Mouse (Mus musculus): ENCODE data around the gene Usp12. TPM values are rescaled to one million over a fixed set of nuclear protein-coding genes. Genes with fewer than 3 reads are reported as not detected.

The Usp12 gene
- polyA plus RNA-seq (2014; fragmentation: Nextera tagmentation; extraction: Ambion mirVana), result 14.0 and 14.2 TPM in 2 replicates

DNA sequence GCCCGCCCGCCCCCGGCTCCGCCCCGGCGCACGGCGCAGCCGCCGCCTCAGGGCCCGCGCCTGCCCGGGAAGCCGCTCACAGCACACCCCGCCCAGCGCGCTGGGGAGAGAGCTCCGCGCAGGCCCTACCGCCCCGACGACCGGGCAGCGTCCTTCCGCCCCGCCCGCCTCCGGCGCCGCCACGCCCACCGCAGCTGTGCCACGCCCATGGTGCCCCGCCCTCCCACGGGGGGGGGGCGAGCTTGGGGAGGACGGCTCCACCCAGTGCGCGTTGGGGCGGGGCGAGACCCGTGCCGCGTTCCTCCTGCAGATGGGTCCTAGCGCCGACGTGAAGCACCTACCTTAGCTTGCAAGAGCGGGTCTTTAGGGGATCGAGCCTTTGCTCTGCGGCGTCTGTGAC, at the start of gene Usp12:
Usp12 (minus strand) TSS at position 154 of the 400 bp plus-strand sequence.
- H3K4me2 ChIP-seq (ENCODE audit: low read depth, low read length), result peak within 1 kb of the TSS; percentile 88
- no peaks in the 10 kb centered on the region for H3K27me3 ChIP-seq (replicated peaks; ENCODE audit: control insufficient read depth, insufficient read depth, low read length)
- peak within 1 kb of the TSS; percentile 87 for H3K27ac ChIP-seq (replicated peaks; ENCODE audit: low read depth, low read length)
- WGBS, result 0% methylated on average over 18 of the region's 51 CpGs
- peak within 1 kb of the TSS; percentile 90 for H3K9ac ChIP-seq (ENCODE audit: low read depth, low read length)
- H3K4me1 ChIP-seq (ENCODE audit: control insufficient read depth, insufficient read depth, low read length), result peaks cover 26% of the 10 kb centered on the region
- DNase-seq (ENCODE audit: low spot score) (peak; percentile 98), ATAC-seq (ENCODE audit: low read depth) (peak; percentile 98)
- H3K36me3 ChIP-seq (ENCODE audit: control insufficient read depth, insufficient read depth, low read length), result no peaks in the 10 kb centered on the region
- no peaks in the 10 kb centered on the region for H3K9me3 ChIP-seq (ENCODE audit: control insufficient read depth, low read length)
- H3K4me3 ChIP-seq (ENCODE audit: low read depth, low read length), result peak within 1 kb of the TSS; percentile 98

DNA sequence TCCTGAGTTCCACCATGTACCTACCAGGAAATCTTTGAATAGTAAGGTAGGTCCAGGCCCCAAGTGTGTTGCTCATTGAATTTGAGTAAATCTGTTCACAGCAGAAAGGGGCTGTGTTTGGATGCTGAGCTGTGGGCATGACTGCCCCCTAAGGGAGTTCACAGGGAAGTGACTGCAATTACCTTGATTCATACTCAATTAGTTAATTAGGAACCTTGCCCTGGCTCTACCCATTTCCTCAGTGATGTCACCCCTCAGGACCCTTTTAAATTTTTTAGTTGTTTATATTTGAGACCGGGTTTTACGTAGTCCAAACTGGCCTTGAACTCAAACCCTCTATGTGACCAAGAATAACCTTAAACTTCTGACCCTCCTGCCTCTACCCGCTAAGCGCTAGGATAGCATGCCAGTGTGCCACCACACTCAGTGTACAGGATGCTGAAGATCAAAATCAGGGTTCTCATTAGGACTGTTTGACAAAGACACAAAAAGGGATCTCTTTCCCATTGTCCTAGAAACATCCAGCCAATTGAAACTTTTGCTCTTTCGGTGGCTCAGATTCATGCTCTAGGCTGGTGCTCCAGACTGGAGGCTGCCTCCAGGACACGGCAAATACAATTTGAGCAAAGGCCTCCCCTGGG, 49.6 kb upstream of the Usp12 start:
- no peaks in the 10 kb centered on the region for H3K27me3 ChIP-seq (replicated peaks; ENCODE audit: control insufficient read depth, insufficient read depth, low read length)
- no peaks in the 10 kb centered on the region for H3K9me3 ChIP-seq (ENCODE audit: control insufficient read depth, low read length)
- H3K9ac ChIP-seq (ENCODE audit: low read depth, low read length), result peak overlapping the region; percentile 74
- ATAC-seq (ENCODE audit: low read depth), result peak; percentile 11; the same call in 1 of the 2 replicates
- peaks cover 7% of the 10 kb centered on the region for H3K4me1 ChIP-seq (ENCODE audit: control insufficient read depth, insufficient read depth, low read length)
- H3K36me3 ChIP-seq (ENCODE audit: control insufficient read depth, insufficient read depth, low read length), result no peaks in the 10 kb centered on the region
- H3K4me3 ChIP-seq (ENCODE audit: low read depth, low read length), result peak overlapping the region; percentile 66
- WGBS, result 8% methylated on average over 6 of the region's 6 CpGs
- 0 out of 2 replicates have a peak overlapping the region, but pooled peaks have one; percentile 36 for H3K27ac ChIP-seq (replicated peaks; ENCODE audit: low read depth, low read length)
- peak; percentile 24 for DNase-seq (ENCODE audit: low spot score)
- H3K4me2 ChIP-seq (ENCODE audit: low read depth, low read length), result peak overlapping the region; percentile 98

DNA sequence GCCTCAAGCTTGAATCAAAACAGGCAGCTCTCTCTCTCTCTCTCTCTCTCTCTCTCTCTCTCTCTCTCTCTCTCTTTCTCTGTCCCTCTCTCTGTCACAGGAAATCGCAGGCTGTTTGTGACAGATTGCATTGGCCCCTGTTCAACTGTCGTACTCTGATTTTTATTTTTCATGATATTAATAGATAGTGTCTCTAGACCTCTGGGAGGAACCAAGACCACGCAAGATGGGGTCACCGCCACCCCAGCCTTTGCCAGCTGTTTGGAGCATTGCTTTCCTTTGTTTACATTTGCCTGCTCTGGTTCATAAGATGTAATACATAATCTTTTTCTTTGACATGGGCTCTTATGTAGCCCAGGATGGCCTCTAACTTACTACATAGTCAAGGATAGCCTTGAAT, 47.2 kb upstream of the Usp12 start:
- Histone ChIP-seq H3K4me2 (ENCODE audit: low read depth, low read length) (no peak overlapping the region), H3K27me3 (replicated peaks; ENCODE audit: control insufficient read depth, insufficient read depth, low read length) (no peaks in the 10 kb centered on the region), H3K36me3 (ENCODE audit: control insufficient read depth, insufficient read depth, low read length) (peaks cover 21% of the 10 kb centered on the region), H3K4me3 (ENCODE audit: low read depth, low read length) (no peak overlapping the region), H3K4me1 (ENCODE audit: control insufficient read depth, insufficient read depth, low read length) (peaks cover 7% of the 10 kb centered on the region), H3K9ac (ENCODE audit: low read depth, low read length) (no peak overlapping the region), H3K27ac (replicated peaks; ENCODE audit: low read depth, low read length) (no peak overlapping the region), H3K9me3 (ENCODE audit: control insufficient read depth, low read length) (no peaks in the 10 kb centered on the region)
- 90% methylated on average over 4 of the region's 4 CpGs for WGBS
- no peak for DNase-seq (ENCODE audit: low spot score)
- no peak for ATAC-seq (ENCODE audit: low read depth)

DNA sequence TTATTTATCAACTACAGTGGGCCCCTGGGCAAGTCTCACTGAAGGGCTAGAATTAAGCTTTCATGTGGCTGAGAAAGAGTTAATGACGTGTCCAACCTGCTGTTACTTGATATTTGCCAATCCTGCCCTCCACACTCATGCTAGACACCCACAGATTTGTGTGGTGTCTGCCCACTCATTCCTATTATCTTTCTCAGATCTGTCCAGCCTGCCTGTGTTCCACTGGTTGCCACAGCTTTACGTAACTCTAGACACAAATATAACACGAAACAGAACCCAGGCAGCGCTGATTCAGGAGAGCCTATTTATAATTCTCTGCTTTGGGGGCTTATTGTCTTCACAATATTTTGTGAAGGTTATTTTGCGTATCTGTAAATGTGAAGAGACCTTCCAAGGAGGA, 46.5 kb upstream of the Usp12 start:
- ATAC-seq (ENCODE audit: low read depth) (no peak), DNase-seq (ENCODE audit: low spot score) (no peak)
- 59% methylated on average over 5 of the region's 5 CpGs for WGBS
- H3K27ac ChIP-seq (replicated peaks; ENCODE audit: low read depth, low read length), result no peak overlapping the region
- no peak overlapping the region for H3K4me2 ChIP-seq (ENCODE audit: low read depth, low read length)
- no peaks in the 10 kb centered on the region for H3K27me3 ChIP-seq (replicated peaks; ENCODE audit: control insufficient read depth, insufficient read depth, low read length)
- peaks cover 28% of the 10 kb centered on the region for H3K36me3 ChIP-seq (ENCODE audit: control insufficient read depth, insufficient read depth, low read length)
- no peak overlapping the region for H3K9ac ChIP-seq (ENCODE audit: low read depth, low read length)
- no peak overlapping the region for H3K4me3 ChIP-seq (ENCODE audit: low read depth, low read length)
- H3K4me1 ChIP-seq (ENCODE audit: control insufficient read depth, insufficient read depth, low read length), result peaks cover 7% of the 10 kb centered on the region; the same call in 1 of the 2 replicates
- H3K9me3 ChIP-seq (ENCODE audit: control insufficient read depth, low read length), result no peaks in the 10 kb centered on the region

DNA sequence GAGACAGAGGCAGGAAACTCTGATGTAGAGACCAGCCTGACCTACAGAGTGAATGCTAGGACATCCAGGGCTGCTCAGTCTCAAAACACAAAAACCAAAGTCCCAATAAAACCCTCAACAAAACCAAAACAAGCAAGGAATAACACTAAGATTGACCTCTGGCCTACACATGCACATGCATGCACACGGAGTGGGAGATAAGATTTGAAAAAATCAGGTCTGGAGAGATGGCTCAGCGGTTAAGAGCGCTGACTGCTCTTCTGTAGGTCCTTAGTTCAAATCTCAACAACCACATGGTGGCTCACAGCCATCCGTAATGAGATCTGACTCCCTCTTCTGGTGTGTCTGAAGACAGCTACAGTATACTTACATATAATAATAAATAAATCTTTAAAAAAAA, 45.6 kb upstream of the Usp12 start:
- Histone ChIP-seq H3K4me2 (ENCODE audit: low read depth, low read length) (no peak overlapping the region), H3K36me3 (ENCODE audit: control insufficient read depth, insufficient read depth, low read length) (peaks cover 37% of the 10 kb centered on the region), H3K27me3 (replicated peaks; ENCODE audit: control insufficient read depth, insufficient read depth, low read length) (no peaks in the 10 kb centered on the region), H3K4me1 (ENCODE audit: control insufficient read depth, insufficient read depth, low read length) (no peaks in the 10 kb centered on the region), H3K9ac (ENCODE audit: low read depth, low read length) (no peak overlapping the region), H3K27ac (replicated peaks; ENCODE audit: low read depth, low read length) (no peak overlapping the region), H3K9me3 (ENCODE audit: control insufficient read depth, low read length) (no peaks in the 10 kb centered on the region), H3K4me3 (ENCODE audit: low read depth, low read length) (no peak overlapping the region)
- DNase-seq (ENCODE audit: low spot score) (no peak), ATAC-seq (ENCODE audit: low read depth) (no peak)
- WGBS, result 82% methylated on average over 4 of the region's 4 CpGs

DNA sequence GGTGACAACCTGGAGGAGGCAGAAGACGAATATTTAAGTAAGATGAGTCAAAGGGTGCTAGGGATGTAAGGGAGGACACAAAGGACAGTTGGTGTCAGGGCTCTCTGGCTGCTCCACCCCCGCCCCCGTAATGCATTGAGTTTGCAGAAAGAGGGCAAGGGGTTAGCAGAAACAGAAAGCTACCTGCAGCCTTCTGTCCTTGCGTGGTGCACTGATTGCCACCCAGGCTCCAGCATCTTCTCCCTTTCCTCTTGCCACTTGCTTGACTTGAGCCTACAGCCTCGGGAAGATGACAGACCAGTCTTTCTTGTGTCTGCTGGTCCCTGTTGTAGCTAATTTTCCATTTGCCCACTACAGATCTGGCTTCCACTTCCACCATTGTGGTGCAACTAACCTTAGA, 45.0 kb upstream of the Usp12 start:
- no peaks in the 10 kb centered on the region for H3K9me3 ChIP-seq (ENCODE audit: control insufficient read depth, low read length)
- ATAC-seq (ENCODE audit: low read depth) (no peak), DNase-seq (ENCODE audit: low spot score) (no peak)
- H3K27me3 ChIP-seq (replicated peaks; ENCODE audit: control insufficient read depth, insufficient read depth, low read length), result no peaks in the 10 kb centered on the region
- H3K4me3 ChIP-seq (ENCODE audit: low read depth, low read length), result no peak overlapping the region
- no peak overlapping the region for H3K27ac ChIP-seq (replicated peaks; ENCODE audit: low read depth, low read length)
- H3K4me2 ChIP-seq (ENCODE audit: low read depth, low read length), result no peak overlapping the region
- H3K36me3 ChIP-seq (ENCODE audit: control insufficient read depth, insufficient read depth, low read length), result peaks cover 43% of the 10 kb centered on the region
- H3K9ac ChIP-seq (ENCODE audit: low read depth, low read length), result no peak overlapping the region
- no peaks in the 10 kb centered on the region for H3K4me1 ChIP-seq (ENCODE audit: control insufficient read depth, insufficient read depth, low read length)
- WGBS, result 47% methylated on average over 5 of the region's 5 CpGs

DNA sequence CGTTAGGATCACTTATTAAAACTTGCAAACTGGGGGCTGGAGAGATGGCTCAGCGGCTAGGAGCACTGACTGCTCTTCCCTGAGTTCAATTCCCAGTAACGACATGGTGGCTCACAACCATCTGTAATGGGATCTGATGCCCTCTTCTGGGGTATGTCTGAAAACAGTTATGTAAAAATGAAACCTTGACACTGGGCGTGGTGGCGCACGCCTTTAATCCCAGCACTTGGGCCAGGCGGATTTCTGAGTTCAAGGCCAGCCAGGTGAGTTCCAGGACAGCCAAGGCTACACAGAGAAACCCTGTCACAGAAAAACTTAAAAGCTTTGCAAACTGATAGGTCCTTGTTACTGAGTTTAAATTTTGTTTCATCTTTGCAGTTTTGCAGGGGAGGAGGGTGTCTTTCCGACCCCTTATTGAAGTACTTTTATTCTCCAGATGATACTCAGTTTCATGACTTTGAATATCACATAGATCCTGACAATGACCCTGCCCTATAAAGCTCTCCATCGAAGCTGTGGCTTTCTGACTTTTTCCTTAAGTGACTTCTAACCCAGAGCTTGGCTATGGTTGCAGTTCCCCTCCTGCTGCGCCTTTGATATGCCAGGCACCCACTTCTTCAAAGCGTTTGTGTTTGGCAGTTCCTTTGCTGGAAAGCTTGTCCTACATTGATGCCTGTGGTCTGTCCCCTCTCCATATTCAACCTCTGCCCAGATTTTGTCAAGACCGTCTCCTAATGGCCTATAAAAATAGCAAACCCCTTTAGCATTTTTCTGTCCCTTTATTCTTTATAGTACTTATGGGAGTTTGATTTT, 44.2 kb upstream of the Usp12 start:
- Histone ChIP-seq H3K9ac (ENCODE audit: low read depth, low read length) (no peak overlapping the region), H3K4me1 (ENCODE audit: control insufficient read depth, insufficient read depth, low read length) (0 out of 2 replicates have a peak, but pooled peaks cover 5% of the 10 kb centered on the region), H3K27me3 (replicated peaks; ENCODE audit: control insufficient read depth, insufficient read depth, low read length) (no peaks in the 10 kb centered on the region), H3K4me2 (ENCODE audit: low read depth, low read length) (no peak overlapping the region), H3K36me3 (ENCODE audit: control insufficient read depth, insufficient read depth, low read length) (peaks cover 50% of the 10 kb centered on the region), H3K4me3 (ENCODE audit: low read depth, low read length) (no peak overlapping the region), H3K9me3 (ENCODE audit: control insufficient read depth, low read length) (no peaks in the 10 kb centered on the region), H3K27ac (replicated peaks; ENCODE audit: low read depth, low read length) (no peak overlapping the region)
- no peak for DNase-seq (ENCODE audit: low spot score)
- 52% methylated on average over 12 of the region's 12 CpGs for WGBS
- ATAC-seq (ENCODE audit: low read depth), result no peak

DNA sequence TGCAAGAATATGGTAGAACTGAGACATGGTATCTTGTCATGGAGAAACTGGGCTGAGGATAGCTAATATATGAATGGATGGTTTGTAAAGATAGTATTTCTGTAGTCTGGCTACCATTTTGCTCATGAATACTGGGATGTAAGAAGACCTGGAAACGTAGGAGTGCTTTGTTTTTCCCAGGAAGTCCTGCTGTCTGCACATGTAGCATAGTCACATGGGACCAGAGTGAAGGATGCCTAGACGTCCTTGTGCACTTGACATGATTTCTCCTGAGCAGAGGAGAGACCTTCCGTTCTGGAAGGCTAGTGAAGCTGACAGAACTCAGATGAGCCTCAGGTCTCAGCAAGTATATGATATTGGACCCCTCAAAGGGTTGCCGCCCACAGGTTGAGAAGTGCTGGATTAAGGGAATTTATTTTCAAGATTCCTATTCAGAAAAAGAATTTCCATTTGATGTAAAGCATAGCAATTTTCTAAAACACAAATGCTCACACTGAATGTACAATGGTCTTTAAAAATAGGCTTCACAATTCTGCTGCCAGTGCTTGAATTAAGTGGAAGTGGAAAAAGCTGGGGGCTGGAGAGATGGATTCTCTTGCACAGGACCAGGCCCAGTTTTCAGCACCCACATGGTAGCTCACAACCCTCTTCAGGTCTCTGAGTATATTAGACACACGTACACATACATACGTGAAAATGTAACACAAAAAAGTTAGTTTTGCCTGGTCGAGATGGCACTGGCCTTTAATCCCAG, 43.3 kb upstream of the Usp12 start:
- no peak for ATAC-seq (ENCODE audit: low read depth)
- peaks cover 52% of the 10 kb centered on the region for H3K36me3 ChIP-seq (ENCODE audit: control insufficient read depth, insufficient read depth, low read length)

More for the DNA sequence above, 43.3 kb upstream of the Usp12 start:
- Histone ChIP-seq H3K27me3 (replicated peaks; ENCODE audit: control insufficient read depth, insufficient read depth, low read length) (no peaks in the 10 kb centered on the region), H3K4me2 (ENCODE audit: low read depth, low read length) (no peak overlapping the region), H3K9ac (ENCODE audit: low read depth, low read length) (no peak overlapping the region), H3K4me1 (ENCODE audit: control insufficient read depth, insufficient read depth, low read length) (peaks cover 10% of the 10 kb centered on the region; the same call in 1 of the 2 replicates), H3K9me3 (ENCODE audit: control insufficient read depth, low read length) (no peaks in the 10 kb centered on the region), H3K4me3 (ENCODE audit: low read depth, low read length) (no peak overlapping the region), H3K27ac (replicated peaks; ENCODE audit: low read depth, low read length) (no peak overlapping the region)
- 59% methylated on average over 7 of the region's 7 CpGs for WGBS
- DNase-seq (ENCODE audit: low spot score), result no peak
